Mouse (Mus musculus) right cerebral cortex, adult 18-20 months (tissue): ENCODE measurements around the gene Them4.
"Not testable (repeated sequence)": the region's sequence is repeated elsewhere in the genome, so short reads cannot be mapped to it uniquely, and the experiment has no call there.

Source experiments
- DNase-seq: peaks from one replicate; pipeline ENCODE4 v3.0.0; 2022; ENCODE audit warnings: mixed read lengths

The Them4 gene

GRCm38 (mm10) chr3:94309633-94310363 lies at the start of gene Them4:
TSS of gene Them4 (plus strand) at chr3:94310089.
- peak; percentile 92 for DNase-seq

GRCm38 (mm10) chr3:94260598-94260997 lies 49.3 kb upstream of the Them4 start:
- peak; percentile 11 for DNase-seq

GRCm38 (mm10) chr3:94263736-94264135 lies 46.2 kb upstream of the Them4 start, which contains the start of gene Gm4778:
TSS of gene Gm4778 (plus strand) at chr3:94264036.
- DNase-seq = not testable (repeated sequence)

- no peak for DNase-seq
Measured at GRCm38 (mm10) chr3:94275991-94276390, 33.9 kb upstream of the Them4 start.

GRCm38 (mm10) chr3:94305457-94305856 lies 4.4 kb upstream of the Them4 start:
- no peak for DNase-seq

GRCm38 (mm10) chr3:94306975-94307374 lies 2.9 kb upstream of the Them4 start:
- DNase-seq = no peak

GRCm38 (mm10) chr3:94310491-94310890 lies 602 bp downstream of the Them4 start:
- no peak for DNase-seq

- DNase-seq = no peak
Measured at GRCm38 (mm10) chr3:94310911-94311310, 1.0 kb downstream of the Them4 start.

GRCm38 (mm10) chr3:94311376-94311775 lies 1.5 kb downstream of the Them4 start:
- DNase-seq = no peak

GRCm38 (mm10) chr3:94328681-94329080 lies 18.8 kb downstream of the Them4 start:
- no peak for DNase-seq

- DNase-seq = no peak
Measured at GRCm38 (mm10) chr3:94334442-94334841, 24.6 kb downstream of the Them4 start.

- DNase-seq = no peak
Measured at GRCm38 (mm10) chr3:94338522-94338921, 28.6 kb downstream of the Them4 start.

GRCm38 (mm10) chr3:94341959-94342422 lies 32.1 kb downstream of the Them4 start, which contains the start of gene Them5:
TSS of gene Them5 (plus strand) at chr3:94342099.
- no peak for DNase-seq

- DNase-seq = no peak
Measured at GRCm38 (mm10) chr3:94342552-94342951, 32.7 kb downstream of the Them4 start.

- DNase-seq = no peak
Measured at GRCm38 (mm10) chr3:94344182-94344581, 34.3 kb downstream of the Them4 start.

- no peak for DNase-seq
Measured at GRCm38 (mm10) chr3:94344897-94345296, 35.0 kb downstream of the Them4 start.

- DNase-seq = no peak
Measured at GRCm38 (mm10) chr3:94348146-94348545, 38.3 kb downstream of the Them4 start.

GRCm38 (mm10) chr3:94360812-94361211 lies 50.9 kb downstream of the Them4 start:
- no peak for DNase-seq

GRCm38 (mm10) chr3:94362138-94362537 lies 52.2 kb downstream of the Them4 start, which contains the start of gene C2cd4d:
TSS of gene C2cd4d (plus strand) at chr3:94362438.
- DNase-seq = no peak

GRCm38 (mm10) chr3:94363291-94364153 lies 53.6 kb downstream of the Them4 start:
- no peak for DNase-seq

- DNase-seq = no peak
Measured at GRCm38 (mm10) chr3:94364154-94364526, 54.3 kb downstream of the Them4 start.

- peak; percentile 80 for DNase-seq
Measured at GRCm38 (mm10) chr3:94366761-94367160, 56.9 kb downstream of the Them4 start.

- no peak for DNase-seq
Measured at GRCm38 (mm10) chr3:94367511-94367910, 57.6 kb downstream of the Them4 start.

GRCm38 (mm10) chr3:94368631-94369030 lies 58.7 kb downstream of the Them4 start:
- no peak for DNase-seq
